Mouse (Mus musculus): ENCODE measurements around the gene Brd4. TPM values are rescaled to one million over a fixed set of nuclear protein-coding genes. Genes with fewer than 3 reads are reported as not detected.

The Brd4 gene
- polyA plus RNA-seq, 1 experiment, result not detected

- TF ChIP-seq CTCF (IDR thresholded peaks at IDR 0.05; ENCODE audit: insufficient read depth, low read depth, low read length), result no peak
- TF ChIP-seq POLR2A (IDR thresholded peaks at IDR 0.05; ENCODE audit: insufficient read depth, low read depth, low read length), result no peak
- no peaks in the 10 kb centered on the region for H3K4me1 ChIP-seq (ENCODE audit: control insufficient read depth, insufficient read depth, low read length)
- H3K27ac ChIP-seq (ENCODE audit: insufficient read depth, low read depth, low read length), result no peak overlapping the region
- H3K4me3 ChIP-seq (ENCODE audit: insufficient read depth, low read depth, low read length), result no peak overlapping the region
- 88% methylated on average over 3 of the region's 3 CpGs for WGBS
These were observed 33.2 kb upstream of the Brd4 start for GRCm38 (mm10) chr17:32317708-32318107.

GRCm38 (mm10) chr17:32317032-32317431 lies 32.5 kb upstream of the Brd4 start:
- WGBS, result 79% methylated on average over 8 of the region's 8 CpGs
- no peak overlapping the region for H3K4me3 ChIP-seq (ENCODE audit: insufficient read depth, low read depth, low read length)
- H3K4me1 ChIP-seq (ENCODE audit: control insufficient read depth, insufficient read depth, low read length), result no peaks in the 10 kb centered on the region
- TF ChIP-seq CTCF (IDR thresholded peaks at IDR 0.05; ENCODE audit: insufficient read depth, low read depth, low read length) (no peak), POLR2A (IDR thresholded peaks at IDR 0.05; ENCODE audit: insufficient read depth, low read depth, low read length) (no peak)
- H3K27ac ChIP-seq (ENCODE audit: insufficient read depth, low read depth, low read length), result no peak overlapping the region

GRCm38 (mm10) chr17:32315560-32315959 lies 31.0 kb upstream of the Brd4 start:
- Histone ChIP-seq H3K4me1 (ENCODE audit: control insufficient read depth, insufficient read depth, low read length) (no peaks in the 10 kb centered on the region), H3K27ac (ENCODE audit: insufficient read depth, low read depth, low read length) (no peak overlapping the region), H3K4me3 (ENCODE audit: insufficient read depth, low read depth, low read length) (no peak overlapping the region)
- TF ChIP-seq POLR2A (IDR thresholded peaks at IDR 0.05; ENCODE audit: insufficient read depth, low read depth, low read length) (no peak), CTCF (IDR thresholded peaks at IDR 0.05; ENCODE audit: insufficient read depth, low read depth, low read length) (no peak)
- 95% methylated on average over 5 of the region's 5 CpGs for WGBS

- Histone ChIP-seq H3K27ac (ENCODE audit: insufficient read depth, low read depth, low read length) (no peak overlapping the region), H3K4me1 (ENCODE audit: control insufficient read depth, insufficient read depth, low read length) (no peaks in the 10 kb centered on the region), H3K4me3 (ENCODE audit: insufficient read depth, low read depth, low read length) (no peak overlapping the region)
- no peak for TF ChIP-seq POLR2A (IDR thresholded peaks at IDR 0.05; ENCODE audit: insufficient read depth, low read depth, low read length)
- TF ChIP-seq CTCF (IDR thresholded peaks at IDR 0.05; ENCODE audit: insufficient read depth, low read depth, low read length), result no peak
- WGBS, result 76% methylated on average over 5 of the region's 5 CpGs
These were observed 29.4 kb upstream of the Brd4 start for GRCm38 (mm10) chr17:32313892-32314291.

GRCm38 (mm10) chr17:32312801-32313200 lies 28.3 kb upstream of the Brd4 start:
- no peak overlapping the region for H3K27ac ChIP-seq (ENCODE audit: insufficient read depth, low read depth, low read length)
- no peaks in the 10 kb centered on the region for H3K4me1 ChIP-seq (ENCODE audit: control insufficient read depth, insufficient read depth, low read length)
- TF ChIP-seq POLR2A (IDR thresholded peaks at IDR 0.05; ENCODE audit: insufficient read depth, low read depth, low read length) (no peak), CTCF (IDR thresholded peaks at IDR 0.05; ENCODE audit: insufficient read depth, low read depth, low read length) (no peak)
- WGBS, result 81% methylated on average over 8 of the region's 8 CpGs
- H3K4me3 ChIP-seq (ENCODE audit: insufficient read depth, low read depth, low read length), result no peak overlapping the region

- Histone ChIP-seq H3K27ac (ENCODE audit: insufficient read depth, low read depth, low read length) (no peak overlapping the region), H3K4me3 (ENCODE audit: insufficient read depth, low read depth, low read length) (no peak overlapping the region), H3K4me1 (ENCODE audit: control insufficient read depth, insufficient read depth, low read length) (no peaks in the 10 kb centered on the region)
- TF ChIP-seq CTCF (IDR thresholded peaks at IDR 0.05; ENCODE audit: insufficient read depth, low read depth, low read length) (no peak), POLR2A (IDR thresholded peaks at IDR 0.05; ENCODE audit: insufficient read depth, low read depth, low read length) (no peak)
- 89% methylated on average over 4 of the region's 4 CpGs for WGBS
These were observed 23.4 kb upstream of the Brd4 start for GRCm38 (mm10) chr17:32307963-32308362.

GRCm38 (mm10) chr17:32298125-32298524 lies 13.6 kb upstream of the Brd4 start:
- WGBS, result 85% methylated on average over 1 of the region's 1 CpGs
- Histone ChIP-seq H3K4me1 (ENCODE audit: control insufficient read depth, insufficient read depth, low read length) (no peaks in the 10 kb centered on the region), H3K27ac (ENCODE audit: insufficient read depth, low read depth, low read length) (no peak overlapping the region), H3K4me3 (ENCODE audit: insufficient read depth, low read depth, low read length) (no peak overlapping the region)
- no peak for TF ChIP-seq CTCF (IDR thresholded peaks at IDR 0.05; ENCODE audit: insufficient read depth, low read depth, low read length)
- TF ChIP-seq POLR2A (IDR thresholded peaks at IDR 0.05; ENCODE audit: insufficient read depth, low read depth, low read length), result no peak

- no peaks in the 10 kb centered on the region for H3K4me1 ChIP-seq (ENCODE audit: control insufficient read depth, insufficient read depth, low read length)
- no peak overlapping the region for H3K4me3 ChIP-seq (ENCODE audit: insufficient read depth, low read depth, low read length)
- H3K27ac ChIP-seq (ENCODE audit: insufficient read depth, low read depth, low read length), result no peak overlapping the region
- WGBS, result 98% methylated on average over 2 of the region's 2 CpGs
- TF ChIP-seq CTCF (IDR thresholded peaks at IDR 0.05; ENCODE audit: insufficient read depth, low read depth, low read length) (no peak), POLR2A (IDR thresholded peaks at IDR 0.05; ENCODE audit: insufficient read depth, low read depth, low read length) (no peak)
These were observed 11.4 kb upstream of the Brd4 start for GRCm38 (mm10) chr17:32295901-32296300.

- H3K27ac ChIP-seq (ENCODE audit: insufficient read depth, low read depth, low read length), result no peak overlapping the region
- H3K4me3 ChIP-seq (ENCODE audit: insufficient read depth, low read depth, low read length), result no peak overlapping the region
- WGBS, result 85% methylated on average over 4 of the region's 4 CpGs
- TF ChIP-seq POLR2A (IDR thresholded peaks at IDR 0.05; ENCODE audit: insufficient read depth, low read depth, low read length) (no peak), CTCF (IDR thresholded peaks at IDR 0.05; ENCODE audit: insufficient read depth, low read depth, low read length) (no peak)
- H3K4me1 ChIP-seq (ENCODE audit: control insufficient read depth, insufficient read depth, low read length), result no peaks in the 10 kb centered on the region
These were observed 10.6 kb upstream of the Brd4 start for GRCm38 (mm10) chr17:32295160-32295559.

- WGBS, result 36% methylated on average over 6 of the region's 6 CpGs
- Histone ChIP-seq H3K4me3 (ENCODE audit: insufficient read depth, low read depth, low read length) (peak overlapping the region; percentile 66), H3K4me1 (ENCODE audit: control insufficient read depth, insufficient read depth, low read length) (peaks cover 5% of the 10 kb centered on the region), H3K27ac (ENCODE audit: insufficient read depth, low read depth, low read length) (no peak overlapping the region)
- no peak for TF ChIP-seq POLR2A (IDR thresholded peaks at IDR 0.05; ENCODE audit: insufficient read depth, low read depth, low read length)
- no peak for TF ChIP-seq CTCF (IDR thresholded peaks at IDR 0.05; ENCODE audit: insufficient read depth, low read depth, low read length)
These were observed 682 bp upstream of the Brd4 start for GRCm38 (mm10) chr17:32285138-32285670.

Data from olfactory bulb, adult 2 months (tissue).